ENCODE assay signal across 17 mouse cellular contexts in the genomic region with DNA sequence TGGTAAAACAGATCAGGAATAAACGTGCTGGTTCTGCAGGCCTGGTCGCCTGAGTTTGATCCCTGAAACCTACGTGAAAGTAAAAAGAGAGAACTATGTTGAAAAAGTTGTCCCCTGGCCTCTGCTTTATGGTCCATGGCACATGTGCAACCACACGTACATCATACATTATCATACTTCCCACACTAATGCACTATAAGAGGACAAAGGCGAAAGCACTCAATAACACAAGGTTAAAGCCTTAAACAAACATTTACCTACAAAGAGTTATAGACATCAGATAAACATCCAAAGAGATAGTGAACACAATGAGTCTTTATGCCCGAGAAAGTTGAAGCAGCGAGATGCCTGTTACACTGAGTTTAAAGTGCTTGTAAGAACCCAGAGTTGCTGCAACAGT.
"Had no signal": no experiment of that assay in that cellular context is flagged by ENCODE, and none has a peak within 500 bp of the region (broad histone marks: within the 10 kb centered on the region; RNA-seq: fewer than 3 reads in every experiment).

No protein-coding gene starts in this region.

- H3K9ac ChIP-seq: liver, embryonic 12.5 days; liver, embryonic 14.5 days; lung, embryonic 14.5 days; midbrain, embryonic 13.5 days; midbrain, embryonic 15.5 days; neural tube, embryonic 13.5 days; neural tube, embryonic 15.5 days had no signal

- H3K4me2 ChIP-seq: liver, embryonic 12.5 days; lung, embryonic 14.5 days; midbrain, embryonic 11.5 days; midbrain, embryonic 13.5 days; midbrain, embryonic 15.5 days; neural tube, embryonic 13.5 days; neural tube, embryonic 15.5 days had no signal

- H3K4me3 ChIP-seq: liver, embryonic 12.5 days; megakaryocyte, embryonic 14.5 days; midbrain, embryonic 13.5 days; midbrain, embryonic 15.5 days; myocyte; neural tube, embryonic 13.5 days; neural tube, embryonic 15.5 days had no signal

- ATAC-seq: liver, embryonic 12.5 days; midbrain, embryonic 13.5 days; midbrain, embryonic 15.5 days had no signal

- H3K4me1 ChIP-seq: midbrain, embryonic 13.5 days; midbrain, embryonic 15.5 days; neural tube, embryonic 13.5 days; neural tube, embryonic 15.5 days had no signal

- H3K9me3 ChIP-seq: liver, embryonic 12.5 days; megakaryocyte, embryonic 14.5 days; midbrain, embryonic 13.5 days; midbrain, embryonic 15.5 days; neural tube, embryonic 13.5 days; neural tube, embryonic 15.5 days had no signal

- DNase-seq: lung, adult 18-20 months; lung, embryonic 14.5 days; lung, postnatal 10 days; lung, postnatal 4 days; right cerebral cortex, postnatal 14 days; thymus, adult 2 months; thymus, postnatal 25 days; thymus, postnatal 4 days had no signal

- H3K27me3 ChIP-seq: liver, embryonic 12.5 days; megakaryocyte, embryonic 14.5 days; midbrain, embryonic 13.5 days; midbrain, embryonic 15.5 days; neural tube, embryonic 13.5 days; neural tube, embryonic 15.5 days had no signal

- H3K36me3 ChIP-seq: liver, embryonic 12.5 days; midbrain, embryonic 13.5 days; midbrain, embryonic 15.5 days; neural tube, embryonic 13.5 days; neural tube, embryonic 15.5 days had no signal

- H3K27ac ChIP-seq: liver, embryonic 12.5 days; liver, embryonic 14.5 days; midbrain, embryonic 13.5 days; midbrain, embryonic 15.5 days; neural tube, embryonic 13.5 days; neural tube, embryonic 15.5 days had no signal
